Mouse (Mus musculus) testis, adult 2 months (tissue): ENCODE measurements around the gene Popdc2. TPM values are rescaled to one million over a fixed set of nuclear protein-coding genes. Genes with fewer than 3 reads are reported as not detected.

ENCODE experiments used
- H3K27ac ChIP-seq: fragments of 200-500 bp; 2 replicates; pipeline ENCODE4 v1.5.1; 2012; ENCODE audit warnings: low read depth, low read length; ENCODE audit not compliant: control insufficient read depth, insufficient read depth
- H3K27me3 ChIP-seq: fragments of 200-500 bp; 2 replicates; pipeline ENCODE4 v1.6.1; 2012; ENCODE audit warnings: mild to moderate bottlenecking, low read length, moderate library complexity; ENCODE audit not compliant: control insufficient read depth, insufficient read depth
- H3K36me3 ChIP-seq: fragments of 200-500 bp; 2 replicates; pipeline ENCODE4 v1.6.1; 2012; ENCODE audit warnings: mild to moderate bottlenecking, low read length; ENCODE audit not compliant: control insufficient read depth, insufficient read depth
- H3K4me1 ChIP-seq: fragments of 200-500 bp; 2 replicates; pipeline ENCODE4 v1.6.1; 2012; ENCODE audit warnings: low read length; ENCODE audit not compliant: control insufficient read depth, insufficient read depth
- H3K4me3 ChIP-seq: fragments of 200-500 bp; 2 replicates; pipeline ENCODE4 v1.5.1; 2012; ENCODE audit warnings: low read depth, mild to moderate bottlenecking, low read length, moderate library complexity, mixed read lengths; ENCODE audit not compliant: control insufficient read depth
- CTCF ChIP-seq: fragments of 200-500 bp; IDR thresholded peaks from 2 replicates; pipeline ENCODE4 v1.5.1; 2012; ENCODE audit warnings: low read depth, mild to moderate bottlenecking, inconsistent platforms, low read length, moderate library complexity; ENCODE audit not compliant: control insufficient read depth, insufficient read depth, insufficient replicate concordance
- POLR2A ChIP-seq: fragments of 200-500 bp; IDR thresholded peaks from 2 replicates; pipeline ENCODE4 v1.6.1; 2012; ENCODE audit warnings: low read depth, mild to moderate bottlenecking, inconsistent platforms, low read length, moderate library complexity; ENCODE audit not compliant: control insufficient read depth
- polyA plus RNA-seq: library from polyadenylated mRNA; depleted of rRNA; stranded (reverse); fragments of >200 nt; gene quantifications from 2 replicates; pipeline ENCODE4 v1.2.3, GENCODE M21; 2012

Popdc2 gene
- polyA plus RNA-seq, 1 experiment = 1.4 TPM

GRCm38 (mm10) chr16:38398266-38398665 is 36.3 kb downstream of the Popdc2 start:
- Histone ChIP-seq H3K27me3 (no peaks in the 10 kb centered on the region), H3K27ac (no peak overlapping the region), H3K4me3 (no peak overlapping the region), H3K4me1 (peaks cover 8% of the 10 kb centered on the region), H3K36me3 (no peaks in the 10 kb centered on the region)
- TF ChIP-seq CTCF (no peak), POLR2A (no peak)

- peaks cover 8% of the 10 kb centered on the region for H3K4me1 ChIP-seq
- no peaks in the 10 kb centered on the region for H3K36me3 ChIP-seq
- H3K27me3 ChIP-seq = no peaks in the 10 kb centered on the region
- H3K4me3 ChIP-seq = no peak overlapping the region
- no peak for TF ChIP-seq CTCF
- no peak for TF ChIP-seq POLR2A
- no peak overlapping the region for H3K27ac ChIP-seq
These were observed 37.1 kb downstream of the Popdc2 start for GRCm38 (mm10) chr16:38399076-38399475.

GRCm38 (mm10) chr16:38399531-38400231 is 37.7 kb downstream of the Popdc2 start:
- Histone ChIP-seq H3K4me1 (peaks cover 8% of the 10 kb centered on the region), H3K27me3 (no peaks in the 10 kb centered on the region), H3K27ac (no peak overlapping the region; the same call in 1 of the 2 replicates), H3K4me3 (no peak overlapping the region), H3K36me3 (no peaks in the 10 kb centered on the region)
- TF ChIP-seq POLR2A (no peak), CTCF (no peak)

GRCm38 (mm10) chr16:38400311-38400960 is 38.4 kb downstream of the Popdc2 start:
- TF ChIP-seq CTCF (no peak), POLR2A (no peak)
- Histone ChIP-seq H3K27me3 (no peaks in the 10 kb centered on the region), H3K27ac (no peak overlapping the region), H3K4me3 (no peak overlapping the region), H3K36me3 (no peaks in the 10 kb centered on the region), H3K4me1 (peaks cover 8% of the 10 kb centered on the region)

- no peak overlapping the region for H3K4me3 ChIP-seq
- no peaks in the 10 kb centered on the region for H3K27me3 ChIP-seq
- H3K27ac ChIP-seq = no peak overlapping the region
- peaks cover 8% of the 10 kb centered on the region for H3K4me1 ChIP-seq
- TF ChIP-seq CTCF (no peak), POLR2A (no peak)
- H3K36me3 ChIP-seq = no peaks in the 10 kb centered on the region
These were observed 39.5 kb downstream of the Popdc2 start for GRCm38 (mm10) chr16:38401468-38401867.

- H3K27ac ChIP-seq = no peak overlapping the region
- no peaks in the 10 kb centered on the region for H3K27me3 ChIP-seq
- H3K4me3 ChIP-seq = no peak overlapping the region
- TF ChIP-seq POLR2A (no peak), CTCF (no peak)
- H3K4me1 ChIP-seq = peaks cover 8% of the 10 kb centered on the region
- no peaks in the 10 kb centered on the region for H3K36me3 ChIP-seq
These were observed 41.6 kb downstream of the Popdc2 start for GRCm38 (mm10) chr16:38403639-38404038.

- Histone ChIP-seq H3K4me1 (no peaks in the 10 kb centered on the region), H3K36me3 (no peaks in the 10 kb centered on the region), H3K4me3 (no peak overlapping the region), H3K27me3 (no peaks in the 10 kb centered on the region), H3K27ac (no peak overlapping the region)
- no peak for TF ChIP-seq CTCF
- no peak for TF ChIP-seq POLR2A
These were observed 44.3 kb downstream of the Popdc2 start for GRCm38 (mm10) chr16:38406293-38406692.
